Comparison of ENCODE assay signal across 8 mouse cellular contexts in the genomic region with DNA sequence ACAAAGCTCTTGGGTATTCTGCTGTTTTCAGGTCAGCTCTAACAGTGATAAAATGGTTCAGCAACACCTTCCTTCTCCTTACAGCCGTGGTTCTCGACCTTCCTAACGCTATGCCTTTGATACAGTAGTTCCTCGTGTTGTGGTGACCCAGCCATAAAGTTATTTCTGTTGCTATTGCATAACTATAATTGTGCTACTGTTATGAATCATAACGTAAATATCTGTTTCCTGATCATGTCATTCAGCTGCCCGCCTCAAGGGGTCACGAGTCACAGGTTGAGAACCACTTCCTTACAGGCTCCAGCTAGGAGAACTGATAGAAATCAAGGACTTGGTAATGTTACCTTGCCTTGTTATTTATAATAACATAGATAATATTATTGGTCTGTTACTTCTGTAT. TPM values are rescaled to one million over a fixed set of nuclear protein-coding genes. Genes with fewer than 3 reads are reported as not detected.
DNase-seq lines count a peak whose midpoint lies in the region; ATAC-seq and TF ChIP-seq lines count a peak whose summit lies in the region.

No protein-coding gene starts in this region.

- no peaks in the 10 kb centered on the region for H3K36me3 ChIP-seq in forebrain, embryonic 12.5 days (replicated peaks)

- DNase-seq in gastrocnemius, adult 2 months, result peak; percentile 58
- DNase-seq in gastrocnemius, postnatal 4 days (ENCODE audit: low spot score in 2 of 2), result no peak
- DNase-seq in Muller cell, postnatal 12 days (ENCODE audit: inconsistent ontology term), result peak; percentile 55
- DNase-seq in heart, postnatal 36 days, result peak; percentile 46 to 56
- DNase-seq in lung, postnatal 4 days, result peak; percentile 67 to 77
- DNase-seq in ovary, postnatal 10 days (ENCODE audit: low spot score), result no peak
- no peak for DNase-seq in layer of hippocampus, adult 9-10 months (ENCODE audit: low spot score)

- WGBS in forebrain, embryonic 12.5 days, result 89% methylated on average over 7 of the region's 7 CpGs

- H3K4me1 ChIP-seq in forebrain, embryonic 12.5 days, result peaks cover 14% of the 10 kb centered on the region

- peak overlapping the region; percentile 40; the same call in 1 of the 2 replicates for H3K4me3 ChIP-seq in gastrocnemius, adult 2 months
- no peak overlapping the region for H3K4me3 ChIP-seq in forebrain, embryonic 12.5 days (replicated peaks)

- ATAC-seq in forebrain, embryonic 12.5 days (ENCODE audit: low FRiP score), result no peak

- intact Hi-C loops in gastrocnemius, adult 2 months (cut with DNase I), result no loop called here
- intact Hi-C loops in heart, postnatal 36 days (cut with DNase I), result no loop called here

- H3K4me2 ChIP-seq in forebrain, embryonic 12.5 days, result no peak overlapping the region

- peak; percentile 43 for TF ChIP-seq CTCF in gastrocnemius, adult 2 months (IDR thresholded peaks at IDR 0.05)

- no peak overlapping the region for H3K9ac ChIP-seq in forebrain, embryonic 12.5 days

- H3K27ac ChIP-seq in gastrocnemius, adult 2 months, result peak overlapping the region; percentile 86
- H3K27ac ChIP-seq in forebrain, embryonic 12.5 days, result no peak overlapping the region

- 0 out of 2 replicates have a peak, but pooled peaks cover 7% of the 10 kb centered on the region for H3K27me3 ChIP-seq in forebrain, embryonic 12.5 days

- no peaks in the 10 kb centered on the region for H3K9me3 ChIP-seq in forebrain, embryonic 12.5 days

RNA-seq across cellular contexts. Expression of a gene that starts 11.8 kb away (rescaled TPM):
- 10 to 100 TPM; 58.3 to 75.0 TPM for total RNA-seq in gastrocnemius, adult 2 months (2021)
- 10 to 100 TPM in 1 of 2 experiments, 1 to 10 TPM in 1; 7.5 to 11.7 TPM for total RNA-seq in gastrocnemius, postnatal 4 days (2021)
- total RNA-seq in heart, postnatal 36 days (2021), result 100 to 1,000 TPM; 222 to 295 TPM
- polyA plus RNA-seq in forebrain, embryonic 12.5 days (2016; fragmentation: Nextera tagmentation; extraction: Ambion mirVana), result 6.7 and 7.0 TPM in 2 replicates

RNA-seq across cellular contexts. Expression of a gene that starts 29.5 kb away (rescaled TPM):
- not detected for total RNA-seq in gastrocnemius, adult 2 months (2021)
- total RNA-seq in gastrocnemius, postnatal 4 days (2021), result under 1 TPM in 1 of 2 experiments, not detected in 1; 0.29 TPM
- under 1 TPM in 1 of 2 experiments, not detected in 1; 0.08 TPM for total RNA-seq in heart, postnatal 36 days (2021)
- 0.22 and 0.23 TPM in 2 replicates for polyA plus RNA-seq in forebrain, embryonic 12.5 days (2016; fragmentation: Nextera tagmentation; extraction: Ambion mirVana)

RNA-seq across cellular contexts. Expression of a gene that starts 33.8 kb away (rescaled TPM):
- 10 to 100 TPM; 24.7 to 27.7 TPM for total RNA-seq in gastrocnemius, adult 2 months (2021)
- 100 to 1,000 TPM; 476 to 539 TPM for total RNA-seq in gastrocnemius, postnatal 4 days (2021)
- total RNA-seq in heart, postnatal 36 days (2021), result under 1 TPM in 1 of 2 experiments, not detected in 1; 0.44 TPM
- polyA plus RNA-seq in forebrain, embryonic 12.5 days (2016; fragmentation: Nextera tagmentation; extraction: Ambion mirVana), result 0.54 and 1.0 TPM in 2 replicates

RNA-seq across cellular contexts. Expression of a gene that starts 33.9 kb away (rescaled TPM):
- 100 to 1,000 TPM; 635 to 909 TPM for total RNA-seq in gastrocnemius, adult 2 months (2021)
- total RNA-seq in gastrocnemius, postnatal 4 days (2021), result 100 to 1,000 TPM; 458 to 496 TPM
- 1,000 to 10,000 TPM; 1,165 to 1,188 TPM for total RNA-seq in heart, postnatal 36 days (2021)
- 218 and 236 TPM in 2 replicates for polyA plus RNA-seq in forebrain, embryonic 12.5 days (2016; fragmentation: Nextera tagmentation; extraction: Ambion mirVana)

RNA-seq across cellular contexts. Expression of a gene that starts 38.0 kb away (rescaled TPM):
- 10 to 100 TPM; 43.2 to 56.3 TPM for total RNA-seq in gastrocnemius, adult 2 months (2021)
- total RNA-seq in gastrocnemius, postnatal 4 days (2021), result 10 to 100 TPM; 33.4 to 39.7 TPM
- 10 to 100 TPM; 81.8 to 82.7 TPM for total RNA-seq in heart, postnatal 36 days (2021)
- polyA plus RNA-seq in forebrain, embryonic 12.5 days (2016; fragmentation: Nextera tagmentation; extraction: Ambion mirVana), result 29.4 and 31.6 TPM in 2 replicates

Comparison
In these comparisons a context has a peak if more than half of its experiments do, and no peak if none do; other contexts are left out.
1. DNase-seq: peak in gastrocnemius, adult 2 months (single experiment), Muller cell, postnatal 12 days (single experiment), heart, postnatal 36 days (2 of 2) and lung, postnatal 4 days (2 of 2); none in gastrocnemius, postnatal 4 days (0 of 2), ovary, postnatal 10 days (single experiment) and layer of hippocampus, adult 9-10 months (single experiment).
2. RNA of a gene that starts 11.8 kb away (total RNA-seq): 222 to 295 TPM in heart, postnatal 36 days and 58.3 to 75.0 TPM in gastrocnemius, adult 2 months; 7.5 to 11.7 TPM in gastrocnemius, postnatal 4 days; every median in the first group is over 4 times any median in the second.
3. RNA of a gene that starts 33.8 kb away (total RNA-seq): 476 to 539 TPM in gastrocnemius, postnatal 4 days and 24.7 to 27.7 TPM in gastrocnemius, adult 2 months; 0.44 TPM in heart, postnatal 36 days; every median in the first group is over 10 times any median in the second.